Mouse (Mus musculus): ENCODE data around the gene Rfesd.

Rfesd gene

GRCm38 (mm10) chr13:76017974-76018843 lies at the start of gene Rfesd:
TSS of gene Rfesd (minus strand) at chr13:76018719.
- peak; percentile 98 for DNase-seq (ENCODE audit: low read depth, low spot score)

- DNase-seq (ENCODE audit: low read depth, low spot score): no peak
Observed at GRCm38 (mm10) chr13:76064363-76064945, 45.9 kb upstream of the Rfesd start.

GRCm38 (mm10) chr13:76063548-76063947 lies 45.0 kb upstream of the Rfesd start:
- no peak for DNase-seq (ENCODE audit: low read depth, low spot score)

- DNase-seq (ENCODE audit: low read depth, low spot score): no peak
Observed at GRCm38 (mm10) chr13:76062569-76062968, 44.0 kb upstream of the Rfesd start.

- DNase-seq (ENCODE audit: low read depth, low spot score): no peak
Observed at GRCm38 (mm10) chr13:76062126-76062525, 43.6 kb upstream of the Rfesd start.

GRCm38 (mm10) chr13:76059591-76059990 lies 41.1 kb upstream of the Rfesd start:
- DNase-seq (ENCODE audit: low read depth, low spot score): no peak

- no peak for DNase-seq (ENCODE audit: low read depth, low spot score)
Observed at GRCm38 (mm10) chr13:76057267-76058069, 38.9 kb upstream of the Rfesd start.

- DNase-seq (ENCODE audit: low read depth, low spot score): no peak
Observed at GRCm38 (mm10) chr13:76056896-76057266, 38.4 kb upstream of the Rfesd start, which contains the start of gene Gpr150. TSS of gene Gpr150 (minus strand) at chr13:76056996.

- DNase-seq (ENCODE audit: low read depth, low spot score): no peak
Observed at GRCm38 (mm10) chr13:76056261-76056724, 37.8 kb upstream of the Rfesd start.

- no peak for DNase-seq (ENCODE audit: low read depth, low spot score)
Observed at GRCm38 (mm10) chr13:76055391-76056232, 37.1 kb upstream of the Rfesd start.

- no peak for DNase-seq (ENCODE audit: low read depth, low spot score)
Observed at GRCm38 (mm10) chr13:76044971-76045370, 26.5 kb upstream of the Rfesd start.

- DNase-seq (ENCODE audit: low read depth, low spot score): no peak
Observed at GRCm38 (mm10) chr13:76042455-76042854, 23.9 kb upstream of the Rfesd start.

- DNase-seq (ENCODE audit: low read depth, low spot score): no peak
Observed at GRCm38 (mm10) chr13:76024588-76024987, 6.1 kb upstream of the Rfesd start.

GRCm38 (mm10) chr13:76021782-76022181 lies 3.3 kb upstream of the Rfesd start:
- DNase-seq (ENCODE audit: low read depth, low spot score): peak; percentile 27

- no peak for DNase-seq (ENCODE audit: low read depth, low spot score)
Observed at GRCm38 (mm10) chr13:76018844-76019400, 403 bp upstream of the Rfesd start.

- peak; percentile 33 for DNase-seq (ENCODE audit: low read depth, low spot score)
Observed at GRCm38 (mm10) chr13:76017465-76017864, 1.1 kb downstream of the Rfesd start.

- DNase-seq (ENCODE audit: low read depth, low spot score): no peak
Observed at GRCm38 (mm10) chr13:76014511-76014910, 4.0 kb downstream of the Rfesd start.

GRCm38 (mm10) chr13:76003272-76003671 lies 15.2 kb downstream of the Rfesd start:
- no peak for DNase-seq (ENCODE audit: low read depth, low spot score)

GRCm38 (mm10) chr13:75992169-75993028 lies 26.1 kb downstream of the Rfesd start:
- peak; percentile 75 for DNase-seq (ENCODE audit: low read depth, low spot score)

- no peak for DNase-seq (ENCODE audit: low read depth, low spot score)
Observed at GRCm38 (mm10) chr13:75988096-75988495, 30.4 kb downstream of the Rfesd start.
